Mouse (Mus musculus): Measurements from ENCODE around the gene Opalin.

Gene Opalin

GRCm38 (mm10) chr19:41073746-41074455, 3.0 kb downstream of the Opalin start:
- no peak for DNase-seq (ENCODE audit: low spot score in 2 of 2)

GRCm38 (mm10) chr19:41071500-41071899, 5.4 kb downstream of the Opalin start:
- peak; percentile 73 to 81 for DNase-seq (ENCODE audit: low spot score in 2 of 2)

- no peak for DNase-seq (ENCODE audit: low spot score in 2 of 2)
Measured at GRCm38 (mm10) chr19:41054702-41055101, 22.2 kb downstream of the Opalin start.

- no peak for DNase-seq (ENCODE audit: low spot score in 2 of 2)
Measured at GRCm38 (mm10) chr19:41053530-41053929, 23.4 kb downstream of the Opalin start.

- DNase-seq (ENCODE audit: low spot score in 2 of 2) = no peak
Measured at GRCm38 (mm10) chr19:41052247-41052646, 24.7 kb downstream of the Opalin start.

- DNase-seq (ENCODE audit: low spot score in 2 of 2) = no peak
Measured at GRCm38 (mm10) chr19:41051714-41052113, 25.2 kb downstream of the Opalin start.

GRCm38 (mm10) chr19:41048187-41048559, 28.7 kb downstream of the Opalin start:
- no peak for DNase-seq (ENCODE audit: low spot score in 2 of 2)

- DNase-seq (ENCODE audit: low spot score in 2 of 2) = no peak
Measured at GRCm38 (mm10) chr19:41047437-41048186, 29.3 kb downstream of the Opalin start.

- no peak for DNase-seq (ENCODE audit: low spot score in 2 of 2)
Measured at GRCm38 (mm10) chr19:41045091-41045770, 31.7 kb downstream of the Opalin start.

GRCm38 (mm10) chr19:41039110-41039509, 37.8 kb downstream of the Opalin start:
- no peak for DNase-seq (ENCODE audit: low spot score in 2 of 2)

GRCm38 (mm10) chr19:41035809-41036551, 40.9 kb downstream of the Opalin start:
- DNase-seq (ENCODE audit: low spot score in 2 of 2) = no peak

- DNase-seq (ENCODE audit: low spot score in 2 of 2) = no peak
Measured at GRCm38 (mm10) chr19:41031869-41032268, 45.0 kb downstream of the Opalin start.

GRCm38 (mm10) chr19:41031009-41031408, 45.9 kb downstream of the Opalin start:
- no peak for DNase-seq (ENCODE audit: low spot score in 2 of 2)

- DNase-seq (ENCODE audit: low spot score in 2 of 2) = no peak
Measured at GRCm38 (mm10) chr19:41030161-41030560, 46.8 kb downstream of the Opalin start.

- no peak for DNase-seq (ENCODE audit: low spot score in 2 of 2)
Measured at GRCm38 (mm10) chr19:41029219-41029618, 47.7 kb downstream of the Opalin start, which contains the start of gene Dntt. Dntt (plus strand) TSS chr19:41029275.

- DNase-seq (ENCODE audit: low spot score in 2 of 2) = no peak
Measured at GRCm38 (mm10) chr19:41027601-41028000, 49.3 kb downstream of the Opalin start.

- no peak for DNase-seq (ENCODE audit: low spot score in 2 of 2)
Measured at GRCm38 (mm10) chr19:41027024-41027423, 49.9 kb downstream of the Opalin start.

GRCm38 (mm10) chr19:41026551-41026950, 50.4 kb downstream of the Opalin start:
- no peak for DNase-seq (ENCODE audit: low spot score in 2 of 2)

- DNase-seq (ENCODE audit: low spot score in 2 of 2) = no peak
Measured at GRCm38 (mm10) chr19:41022244-41022643, 54.7 kb downstream of the Opalin start.

- no peak for DNase-seq (ENCODE audit: low spot score in 2 of 2)
Measured at GRCm38 (mm10) chr19:41020537-41020936, 56.4 kb downstream of the Opalin start.

GRCm38 (mm10) chr19:41019164-41019675, 57.7 kb downstream of the Opalin start:
- no peak for DNase-seq (ENCODE audit: low spot score in 2 of 2)
